ENCODE assay signal across 10 mouse cellular contexts in genomic region chr2:118487806-118488205, GRCm38 (mm10). TPM values are rescaled to one million over a fixed set of nuclear protein-coding genes. Genes with fewer than 3 reads are reported as not detected.
DNase-seq lines count a peak whose midpoint lies in the region; ATAC-seq and TF ChIP-seq lines count a peak whose summit lies in the region.
"Had no signal": no experiment of that assay in that cellular context is flagged by ENCODE, and none has a peak within 500 bp of the region (broad histone marks: within the 10 kb centered on the region; RNA-seq: fewer than 3 reads in every experiment).

No protein-coding gene starts in this region.

- POLR2A ChIA-PET in Patski (lab: Charles Lee) = interaction anchor here (1.0 kb wide), 2 partner anchors 44 to 117 kb away, joined by 3 to 4 read pairs; no protein-coding TSS in a partner anchor

- CTCF ChIA-PET in Patski (lab: Charles Lee) = interaction anchor here (0.7 to 4.1 kb wide), 18 partner anchors 9 to 273 kb away, joined by 3 to 52 read pairs (median 6); partner anchors contain the start of gene Bmf

- peaks cover 14% of the 10 kb centered on the region; the same call in 1 of the 2 replicates for H3K4me1 ChIP-seq in liver, embryonic 11.5 days (replicated peaks; ENCODE audit: control insufficient read depth, insufficient read depth, low read length)
- H3K4me1 ChIP-seq in forebrain, embryonic 11.5 days (replicated peaks; ENCODE audit: control insufficient read depth, insufficient read depth, low read length) = no peaks in the 10 kb centered on the region; the same call in 1 of the 2 replicates
- peaks cover 7% of the 10 kb centered on the region; the same call in 1 of the 2 replicates for H3K4me1 ChIP-seq in midbrain, embryonic 13.5 days (replicated peaks)

- no peak for ATAC-seq in liver, embryonic 11.5 days (replicated peaks; ENCODE audit: low FRiP score)
- ATAC-seq in Patski = no peak
- ATAC-seq in forebrain, embryonic 11.5 days (replicated peaks; ENCODE audit: low FRiP score) = no peak
- ATAC-seq in midbrain, embryonic 13.5 days = no peak

- 61% methylated on average over 3 of the region's 3 CpGs for WGBS in liver, embryonic 11.5 days
- whole genome bisulfite sequencing in forebrain, embryonic 11.5 days = 62% methylated on average over 3 of the region's 3 CpGs
- 68% methylated on average over 3 of the region's 3 CpGs for WGBS in midbrain, embryonic 13.5 days

- no peak overlapping the region for H3K4me2 ChIP-seq in liver, embryonic 11.5 days
- H3K4me2 ChIP-seq in forebrain, embryonic 11.5 days (ENCODE audit: low read depth, low read length, severe bottlenecking) = no peak overlapping the region
- no peak overlapping the region for H3K4me2 ChIP-seq in midbrain, embryonic 13.5 days (replicated peaks)

- H3K27ac ChIP-seq in liver, embryonic 11.5 days (ENCODE audit: low read depth, low read length) = no peak overlapping the region
- H3K27ac ChIP-seq in forebrain, embryonic 11.5 days (ENCODE audit: low read depth, low read length) = no peak overlapping the region
- H3K27ac ChIP-seq in midbrain, embryonic 13.5 days = no peak overlapping the region

- H3K27me3 ChIP-seq in liver, embryonic 11.5 days (replicated peaks; ENCODE audit: control insufficient read depth, insufficient read depth, low read length) = no peaks in the 10 kb centered on the region
- no peaks in the 10 kb centered on the region for H3K27me3 ChIP-seq in Patski
- H3K27me3 ChIP-seq in forebrain, embryonic 11.5 days (ENCODE audit: control insufficient read depth, insufficient read depth, low read length) = no peaks in the 10 kb centered on the region
- no peaks in the 10 kb centered on the region for H3K27me3 ChIP-seq in midbrain, embryonic 13.5 days

- no peak overlapping the region for H3K9ac ChIP-seq in liver, embryonic 11.5 days (ENCODE audit: low read depth, low read length)
- no peak overlapping the region for H3K9ac ChIP-seq in forebrain, embryonic 11.5 days (ENCODE audit: low read length)
- no peak overlapping the region for H3K9ac ChIP-seq in midbrain, embryonic 13.5 days (replicated peaks)

- H3K9me3 ChIP-seq in liver, embryonic 11.5 days (ENCODE audit: control insufficient read depth, low read length) = no peaks in the 10 kb centered on the region; the same call in 1 of the 2 replicates
- H3K9me3 ChIP-seq in forebrain, embryonic 11.5 days (ENCODE audit: control insufficient read depth, low read length) = no peaks in the 10 kb centered on the region; the same call in 1 of the 2 replicates
- no peaks in the 10 kb centered on the region for H3K9me3 ChIP-seq in midbrain, embryonic 13.5 days

- no peak overlapping the region for H3K4me3 ChIP-seq in liver, embryonic 11.5 days (ENCODE audit: low read depth, low read length)
- no peak overlapping the region for H3K4me3 ChIP-seq in forebrain, embryonic 11.5 days (ENCODE audit: low read depth, low read length)
- H3K4me3 ChIP-seq in midbrain, embryonic 13.5 days (replicated peaks) = no peak overlapping the region
- H3K4me3 ChIP-seq: myocyte had no signal

- H3K36me3 ChIP-seq in liver, embryonic 11.5 days (ENCODE audit: control insufficient read depth, insufficient read depth, low read length) = no peaks in the 10 kb centered on the region
- H3K36me3 ChIP-seq in forebrain, embryonic 11.5 days (ENCODE audit: control insufficient read depth, insufficient read depth, low read length) = no peaks in the 10 kb centered on the region
- H3K36me3 ChIP-seq in midbrain, embryonic 13.5 days = no peaks in the 10 kb centered on the region

- peak; percentile 68 for TF ChIP-seq CTCF in Patski (IDR thresholded peaks at IDR 0.05)

- DNase-seq in liver (peak; percentile 50), Patski (ENCODE audit: low read depth, low spot score) (no peak)
- DNase-seq in liver, embryonic 11.5 days (ENCODE audit: low spot score) = no peak
- DNase-seq in kidney, postnatal 4 days = peak; percentile 46 to 54
- DNase-seq in testis, postnatal 10 days (ENCODE audit: low spot score) = peak; percentile 64
- DNase-seq in forebrain, embryonic 11.5 days (ENCODE audit: low spot score) = no peak
- no peak for DNase-seq in left cerebral cortex, adult 9 months (ENCODE audit: low spot score in 2 of 2)
- DNase-seq: gastrocnemius, postnatal 25 days had no signal

- in situ Hi-C loops in Patski (cut with MboI; ENCODE audit: low pct_unique_long_range_greater_than_20kb) = loop anchor here (5.0 to 25.0 kb wide), 4 partner anchors 44 to 399 kb away; partner anchors contain the start of genes Inafm2 and Plcb2

RNA-seq across cellular contexts. Expression of gene Srp14, which starts 8.3 kb away (rescaled TPM):
- 184 and 195 TPM in 2 replicates for polyA plus RNA-seq in liver, embryonic 11.5 days (2014; fragmentation: Nextera tagmentation; extraction: Ambion mirVana)
- polyA plus RNA-seq in Patski (2021) = 254 TPM
- 239 and 257 TPM in 2 replicates for polyA plus RNA-seq in forebrain, embryonic 11.5 days (2014; fragmentation: Nextera tagmentation; extraction: Ambion mirVana)
- polyA plus RNA-seq in midbrain, embryonic 13.5 days (2015; fragmentation: Nextera tagmentation; extraction: Ambion mirVana) = 353 and 358 TPM in 2 replicates

Comparison
In these comparisons a context has a peak if more than half of its experiments do, and no peak if none do; other contexts are left out.
1. DNase-seq: peak in liver (single experiment), kidney, postnatal 4 days (2 of 2) and testis, postnatal 10 days (single experiment); none in liver, embryonic 11.5 days (single experiment), Patski (single experiment), forebrain, embryonic 11.5 days (single experiment) and left cerebral cortex, adult 9 months (0 of 2).